Mouse (Mus musculus): ENCODE data around the gene Gm3415.
A peak's percentile ranks its signal among the peaks of the same experiment; 100 is the strongest.
"Not testable (repeated sequence)": the region's sequence is repeated elsewhere in the genome, so short reads cannot be mapped to it uniquely, and the experiment has no call there.

The Gm3415 gene

GRCm38 (mm10) chr5:146555836-146556235, at the start of gene Gm3415:
TSS of gene Gm3415 (plus strand) at chr5:146556136.
- DNase-seq (ENCODE audit: extremely low spot score, low spot score): not testable (repeated sequence)

- not testable (repeated sequence) for DNase-seq (ENCODE audit: extremely low spot score, low spot score)
These were observed 42.1 kb upstream of the Gm3415 start, which contains the start of gene Gm3402 for GRCm38 (mm10) chr5:146513823-146514222. TSS of gene Gm3402 (plus strand) at chr5:146514123.

- not testable (repeated sequence) for DNase-seq (ENCODE audit: extremely low spot score, low spot score)
These were observed 30.4 kb upstream of the Gm3415 start, which contains the start of gene Gm3404 for GRCm38 (mm10) chr5:146525501-146525900. TSS of gene Gm3404 (plus strand) at chr5:146525801.

- DNase-seq (ENCODE audit: extremely low spot score, low spot score): not testable (repeated sequence)
These were observed 18.6 kb upstream of the Gm3415 start, which contains the start of gene Gm3409 for GRCm38 (mm10) chr5:146537347-146537746. TSS of gene Gm3409 (plus strand) at chr5:146537647.

GRCm38 (mm10) chr5:146564259-146564658, 8.3 kb downstream of the Gm3415 start:
- DNase-seq (ENCODE audit: extremely low spot score, low spot score): no peak

GRCm38 (mm10) chr5:146567054-146567453, 11.1 kb downstream of the Gm3415 start:
- DNase-seq (ENCODE audit: extremely low spot score, low spot score): peak; percentile 59

- DNase-seq (ENCODE audit: extremely low spot score, low spot score): not testable (repeated sequence)
These were observed 14.2 kb downstream of the Gm3415 start for GRCm38 (mm10) chr5:146570179-146570578.

- DNase-seq (ENCODE audit: extremely low spot score, low spot score): not testable (repeated sequence)
These were observed 16.1 kb downstream of the Gm3415 start for GRCm38 (mm10) chr5:146571830-146572734.

- DNase-seq (ENCODE audit: extremely low spot score, low spot score): not testable (repeated sequence)
These were observed 16.8 kb downstream of the Gm3415 start for GRCm38 (mm10) chr5:146572735-146573042.

- no peak for DNase-seq (ENCODE audit: extremely low spot score, low spot score)
These were observed 20.7 kb downstream of the Gm3415 start for GRCm38 (mm10) chr5:146576668-146577067.

- DNase-seq (ENCODE audit: extremely low spot score, low spot score): peak; percentile 21
These were observed 28.2 kb downstream of the Gm3415 start for GRCm38 (mm10) chr5:146584156-146584477.

- DNase-seq (ENCODE audit: extremely low spot score, low spot score): peak; percentile 59
These were observed 28.8 kb downstream of the Gm3415 start, which contains the start of gene Gpr12 for GRCm38 (mm10) chr5:146584478-146585306. TSS of gene Gpr12 (minus strand) at chr5:146585239.

- DNase-seq (ENCODE audit: extremely low spot score, low spot score): no peak
These were observed 29.3 kb downstream of the Gm3415 start for GRCm38 (mm10) chr5:146585307-146585651.

GRCm38 (mm10) chr5:146586357-146587070, 30.6 kb downstream of the Gm3415 start:
- DNase-seq (ENCODE audit: extremely low spot score, low spot score): no peak

- DNase-seq (ENCODE audit: extremely low spot score, low spot score): no peak
These were observed 35.1 kb downstream of the Gm3415 start for GRCm38 (mm10) chr5:146590987-146591386.

- DNase-seq (ENCODE audit: extremely low spot score, low spot score): no peak
These were observed 35.7 kb downstream of the Gm3415 start for GRCm38 (mm10) chr5:146591636-146592035.

- peak; percentile 68 for DNase-seq (ENCODE audit: extremely low spot score, low spot score)
These were observed 36.6 kb downstream of the Gm3415 start for GRCm38 (mm10) chr5:146592580-146592979.

GRCm38 (mm10) chr5:146596612-146597502, 40.9 kb downstream of the Gm3415 start:
- DNase-seq (ENCODE audit: extremely low spot score, low spot score): no peak

- no peak for DNase-seq (ENCODE audit: extremely low spot score, low spot score)
These were observed 41.6 kb downstream of the Gm3415 start for GRCm38 (mm10) chr5:146597503-146597874.

Measured in neural tube, embryonic 10.5 days (tissue).